Mouse (Mus musculus) cortical plate, adult 2 months (tissue): ENCODE measurements around the gene Dhx58.

Source experiments
- CTCF ChIP-seq: fragments of 200-500 bp; IDR thresholded peaks from 2 replicates; pipeline ENCODE4 v1.5.1; 2011; ENCODE audit warnings: mild to moderate bottlenecking, control low read depth, low read length; ENCODE audit not compliant: insufficient read depth; ENCODE audit errors: extremely low read depth
- POLR2A ChIP-seq: fragments of 200-500 bp; IDR thresholded peaks from 2 replicates; pipeline ENCODE4 v1.6.1; 2011; ENCODE audit warnings: mild to moderate bottlenecking, low read length, control low read depth; ENCODE audit not compliant: insufficient read depth; ENCODE audit errors: extremely low read depth

- TF ChIP-seq POLR2A = no peak
- no peak for TF ChIP-seq CTCF
These were observed 5.2 kb upstream of the Dhx58 start for GRCm38 (mm10) chr11:100709201-100709810.
